Mouse (Mus musculus): ENCODE results near the gene Olfr1420. TPM values are rescaled to one million over a fixed set of nuclear protein-coding genes. Genes with fewer than 3 reads are reported as not detected.
"Not testable (repeated sequence)": the region's sequence is repeated elsewhere in the genome, so short reads cannot be mapped to it uniquely, and the experiment has no call there.

The Olfr1420 gene
- total RNA-seq, 1 experiment = not detected

DNA sequence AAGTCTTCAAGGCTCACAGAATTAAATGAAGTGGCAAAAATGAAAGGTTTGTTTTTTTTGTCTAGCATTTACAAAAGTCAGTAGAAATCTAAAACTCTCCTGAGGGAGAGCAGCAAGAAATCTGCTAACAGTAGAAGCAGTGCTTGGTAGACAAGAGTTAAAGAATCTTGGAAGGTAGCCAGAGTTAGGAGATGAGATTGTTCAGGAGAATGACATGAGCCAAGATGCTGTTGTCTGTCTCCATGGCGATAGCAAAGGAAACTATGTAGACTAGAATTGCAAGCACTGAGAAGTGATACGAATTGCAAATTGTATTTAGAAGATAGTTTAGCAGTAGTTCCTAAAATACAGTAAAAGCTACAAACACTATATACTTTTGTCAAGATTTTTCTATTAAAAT is 29.4 kb downstream of the Olfr1420 start:
- H3K9me3 ChIP-seq (ENCODE audit: control insufficient read depth, insufficient read depth, low read depth, low read length) = no peaks in the 10 kb centered on the region
- in situ Hi-C loops (cut with MboI; ENCODE audit: low sequenced_read_pairs in 2 of 2, unreplicated experiment in 2 of 2) = no loop called here
- DNase-seq (ENCODE audit: low read depth, low spot score) = no peak
- H3K9ac ChIP-seq (ENCODE audit: insufficient read depth, low read depth, low read length, poor library complexity, severe bottlenecking) = no peak overlapping the region
- peaks cover 10% of the 10 kb centered on the region for H3K36me3 ChIP-seq (ENCODE audit: control insufficient read depth, insufficient read depth, low read length, poor library complexity, severe bottlenecking)
- H3K4me3 ChIP-seq (ENCODE audit: insufficient read depth in 1 of 2, low read depth in 1 of 2, low read length in 2 of 2, poor library complexity in 1 of 2, severe bottlenecking in 1 of 2) = no peak overlapping the region
- no peak overlapping the region for H3K27ac ChIP-seq (ENCODE audit: insufficient read depth, low read depth, low read length, poor library complexity, severe bottlenecking)
- no peak for TF ChIP-seq ZC3H11A (IDR thresholded peaks at IDR 0.05; ENCODE audit: borderline replicate concordance, low read depth, low read length)
- no peak for TF ChIP-seq HCFC1 (IDR thresholded peaks at IDR 0.05; ENCODE audit: borderline replicate concordance, insufficient read depth, low read length)
- no peak for TF ChIP-seq MAFK (IDR thresholded peaks at IDR 0.05; ENCODE audit: insufficient read depth, low read depth, low read length)
- no peak for TF ChIP-seq ZNF384 (IDR thresholded peaks at IDR 0.05; ENCODE audit: low read depth, low read length)
- no peak for TF ChIP-seq CHD2 (IDR thresholded peaks at IDR 0.05; ENCODE audit: low read depth, low read length)
- no peaks in the 10 kb centered on the region; a peak in 2 of 4 replicates for H3K4me1 ChIP-seq (ENCODE audit: control insufficient read depth in 2 of 2, insufficient read depth in 2 of 2, low read length in 2 of 2, poor library complexity in 1 of 2)

- Histone ChIP-seq H3K9me3 (ENCODE audit: control insufficient read depth, insufficient read depth, low read depth, low read length) (no peaks in the 10 kb centered on the region), H3K27ac (ENCODE audit: insufficient read depth, low read depth, low read length, poor library complexity, severe bottlenecking) (no peak overlapping the region), H3K36me3 (ENCODE audit: control insufficient read depth, insufficient read depth, low read length, poor library complexity, severe bottlenecking) (peaks cover 27% of the 10 kb centered on the region), H3K9ac (ENCODE audit: insufficient read depth, low read depth, low read length, poor library complexity, severe bottlenecking) (no peak overlapping the region), H3K4me1 (ENCODE audit: control insufficient read depth in 2 of 2, insufficient read depth in 2 of 2, low read length in 2 of 2, poor library complexity in 1 of 2) (no peaks in the 10 kb centered on the region), H3K4me3 (ENCODE audit: insufficient read depth in 1 of 2, low read depth in 1 of 2, low read length in 2 of 2, poor library complexity in 1 of 2, severe bottlenecking in 1 of 2) (no peak overlapping the region)
- TF ChIP-seq CHD2 (IDR thresholded peaks at IDR 0.05; ENCODE audit: low read depth, low read length) (no peak), ZNF384 (IDR thresholded peaks at IDR 0.05; ENCODE audit: low read depth, low read length) (no peak), HCFC1 (IDR thresholded peaks at IDR 0.05; ENCODE audit: borderline replicate concordance, insufficient read depth, low read length) (no peak), ZC3H11A (IDR thresholded peaks at IDR 0.05; ENCODE audit: borderline replicate concordance, low read depth, low read length) (no peak), MAFK (IDR thresholded peaks at IDR 0.05; ENCODE audit: insufficient read depth, low read depth, low read length) (no peak)
- in situ Hi-C loops (cut with MboI; ENCODE audit: low sequenced_read_pairs in 2 of 2, unreplicated experiment in 2 of 2) = no loop called here
- no peak for DNase-seq (ENCODE audit: low read depth, low spot score)
Measured at GRCm38 (mm10) chr19:11922068-11922467, 35.7 kb downstream of the Olfr1420 start.

DNA sequence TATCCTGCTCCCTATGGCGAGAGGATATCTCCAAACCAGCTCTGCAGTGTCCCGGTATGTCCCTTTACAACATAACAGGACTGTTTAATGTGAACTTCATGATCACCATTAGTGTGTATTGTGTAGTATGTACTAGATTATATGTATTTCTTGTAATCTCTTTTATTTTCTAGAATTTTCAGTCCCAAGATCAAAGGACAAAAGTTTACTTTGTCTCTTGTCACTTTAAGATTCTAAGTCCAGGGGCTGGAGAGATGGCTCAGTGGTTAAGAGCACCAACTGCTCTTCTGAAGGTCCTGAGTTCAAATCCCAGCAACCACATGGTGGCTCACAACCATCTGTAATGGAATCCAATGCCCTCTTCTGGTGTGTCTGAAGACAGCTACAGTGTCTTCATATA is 36.1 kb downstream of the Olfr1420 start:
- DNase-seq (ENCODE audit: low read depth, low spot score); H3K27ac ChIP-seq (ENCODE audit: insufficient read depth, low read depth, low read length, poor library complexity, severe bottlenecking); H3K4me3 ChIP-seq (ENCODE audit: insufficient read depth in 1 of 2, low read depth in 1 of 2, low read length in 2 of 2, poor library complexity in 1 of 2, severe bottlenecking in 1 of 2); in situ Hi-C loops (cut with MboI; ENCODE audit: low sequenced_read_pairs in 2 of 2, unreplicated experiment in 2 of 2); H3K4me1 ChIP-seq (ENCODE audit: control insufficient read depth in 2 of 2, insufficient read depth in 2 of 2, low read length in 2 of 2, poor library complexity in 1 of 2); H3K9ac ChIP-seq (ENCODE audit: insufficient read depth, low read depth, low read length, poor library complexity, severe bottlenecking); H3K9me3 ChIP-seq (ENCODE audit: control insufficient read depth, insufficient read depth, low read depth, low read length): not testable (repeated sequence)
- peaks cover 27% of the 10 kb centered on the region for H3K36me3 ChIP-seq (ENCODE audit: control insufficient read depth, insufficient read depth, low read length, poor library complexity, severe bottlenecking)

- H3K4me3 ChIP-seq (ENCODE audit: insufficient read depth in 1 of 2, low read depth in 1 of 2, low read length in 2 of 2, poor library complexity in 1 of 2, severe bottlenecking in 1 of 2) = no peak overlapping the region
- H3K36me3 ChIP-seq (ENCODE audit: control insufficient read depth, insufficient read depth, low read length, poor library complexity, severe bottlenecking) = peaks cover 25% of the 10 kb centered on the region
- no peak for DNase-seq (ENCODE audit: low read depth, low spot score)
- TF ChIP-seq ZC3H11A (IDR thresholded peaks at IDR 0.05; ENCODE audit: borderline replicate concordance, low read depth, low read length) (no peak), CHD2 (IDR thresholded peaks at IDR 0.05; ENCODE audit: low read depth, low read length) (no peak), HCFC1 (IDR thresholded peaks at IDR 0.05; ENCODE audit: borderline replicate concordance, insufficient read depth, low read length) (no peak), ZNF384 (IDR thresholded peaks at IDR 0.05; ENCODE audit: low read depth, low read length) (no peak)
- H3K9me3 ChIP-seq (ENCODE audit: control insufficient read depth, insufficient read depth, low read depth, low read length) = no peaks in the 10 kb centered on the region
- H3K27ac ChIP-seq (ENCODE audit: insufficient read depth, low read depth, low read length, poor library complexity, severe bottlenecking) = no peak overlapping the region
- no peak overlapping the region for H3K9ac ChIP-seq (ENCODE audit: insufficient read depth, low read depth, low read length, poor library complexity, severe bottlenecking)
- no peaks in the 10 kb centered on the region for H3K4me1 ChIP-seq (ENCODE audit: control insufficient read depth in 2 of 2, insufficient read depth in 2 of 2, low read length in 2 of 2, poor library complexity in 1 of 2)
- in situ Hi-C loops (cut with MboI; ENCODE audit: low sequenced_read_pairs in 2 of 2, unreplicated experiment in 2 of 2) = no loop called here
Measured at GRCm38 (mm10) chr19:11926380-11926779, 40.0 kb downstream of the Olfr1420 start.

DNA sequence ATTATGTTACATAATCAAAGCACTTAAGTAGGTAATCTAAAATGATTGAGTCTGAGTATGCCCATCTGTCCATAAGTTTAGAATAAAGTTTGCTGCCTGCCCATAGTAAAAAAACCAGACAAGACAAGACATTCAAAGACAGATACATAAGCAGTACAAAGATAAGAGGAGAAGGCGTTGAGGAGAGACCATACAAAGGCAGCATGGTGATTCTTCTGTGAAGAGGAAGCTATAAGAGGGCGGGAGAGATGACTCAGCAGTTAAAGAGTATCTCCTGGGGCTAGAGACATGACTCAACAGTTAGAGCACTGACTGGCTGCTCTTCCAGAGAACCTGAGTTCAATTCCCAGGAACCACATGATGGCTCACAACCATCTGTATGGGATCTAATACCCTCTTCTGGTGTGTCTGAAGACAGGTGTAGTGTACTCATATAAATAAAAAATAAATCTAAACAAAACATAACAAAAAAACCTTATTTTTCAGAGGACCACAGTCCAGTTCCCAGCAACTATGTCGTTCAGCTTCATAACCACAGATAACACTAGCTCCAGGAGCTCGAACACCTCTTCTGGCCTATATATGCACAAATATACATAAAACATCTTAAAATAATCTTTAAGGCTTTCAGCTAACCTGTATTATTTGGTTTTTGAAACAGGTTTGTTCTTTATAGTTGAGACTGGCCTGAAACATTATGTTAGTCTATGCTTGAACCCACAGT is 41.8 kb downstream of the Olfr1420 start:
- no peaks in the 10 kb centered on the region for H3K9me3 ChIP-seq (ENCODE audit: control insufficient read depth, insufficient read depth, low read depth, low read length)
- in situ Hi-C loops (cut with MboI; ENCODE audit: low sequenced_read_pairs in 2 of 2, unreplicated experiment in 2 of 2) = no loop called here
- no peak overlapping the region for H3K9ac ChIP-seq (ENCODE audit: insufficient read depth, low read depth, low read length, poor library complexity, severe bottlenecking)
- no peak overlapping the region for H3K27ac ChIP-seq (ENCODE audit: insufficient read depth, low read depth, low read length, poor library complexity, severe bottlenecking)
- TF ChIP-seq MAFK (IDR thresholded peaks at IDR 0.05; ENCODE audit: insufficient read depth, low read depth, low read length) (peak; percentile 91), HCFC1 (IDR thresholded peaks at IDR 0.05; ENCODE audit: borderline replicate concordance, insufficient read depth, low read length) (no peak)
- H3K4me3 ChIP-seq (ENCODE audit: insufficient read depth in 1 of 2, low read depth in 1 of 2, low read length in 2 of 2, poor library complexity in 1 of 2, severe bottlenecking in 1 of 2) = no peak overlapping the region
- peaks cover 35% of the 10 kb centered on the region for H3K36me3 ChIP-seq (ENCODE audit: control insufficient read depth, insufficient read depth, low read length, poor library complexity, severe bottlenecking)
- no peaks in the 10 kb centered on the region for H3K4me1 ChIP-seq (ENCODE audit: control insufficient read depth in 2 of 2, insufficient read depth in 2 of 2, low read length in 2 of 2, poor library complexity in 1 of 2)
- peak; percentile 21 for DNase-seq (ENCODE audit: low read depth, low spot score)

DNA sequence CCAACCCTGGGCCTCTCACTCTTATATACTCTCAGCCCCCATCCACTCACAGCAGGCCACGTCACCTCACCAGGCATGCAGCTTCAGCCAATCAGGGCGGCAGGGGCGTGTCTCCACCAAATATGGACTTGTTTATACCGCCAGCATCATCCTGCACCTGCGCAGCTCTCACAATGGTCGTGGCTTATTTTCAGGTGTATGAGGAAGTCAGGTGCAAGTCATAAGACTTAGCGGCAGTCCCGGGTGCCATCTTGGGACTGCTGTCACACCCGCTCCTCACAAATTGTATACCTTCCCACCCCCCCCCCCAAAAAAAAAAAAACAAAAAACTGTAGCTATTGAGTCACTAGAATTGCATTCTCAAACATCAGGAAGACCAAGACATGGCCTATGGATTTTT is 60.1 kb downstream of the Olfr1420 start:
- not testable (repeated sequence) for H3K4me1 ChIP-seq (ENCODE audit: control insufficient read depth in 2 of 2, insufficient read depth in 2 of 2, low read length in 2 of 2, poor library complexity in 1 of 2)

More for the DNA sequence above, 60.1 kb downstream of the Olfr1420 start:
- DNase-seq (ENCODE audit: low read depth, low spot score); H3K4me3 ChIP-seq (ENCODE audit: insufficient read depth in 1 of 2, low read depth in 1 of 2, low read length in 2 of 2, poor library complexity in 1 of 2, severe bottlenecking in 1 of 2); in situ Hi-C loops (cut with MboI; ENCODE audit: low sequenced_read_pairs in 2 of 2, unreplicated experiment in 2 of 2); H3K9ac ChIP-seq (ENCODE audit: insufficient read depth, low read depth, low read length, poor library complexity, severe bottlenecking); H3K9me3 ChIP-seq (ENCODE audit: control insufficient read depth, insufficient read depth, low read depth, low read length); H3K27ac ChIP-seq (ENCODE audit: insufficient read depth, low read depth, low read length, poor library complexity, severe bottlenecking): not testable (repeated sequence)
- peaks cover 10% of the 10 kb centered on the region for H3K36me3 ChIP-seq (ENCODE audit: control insufficient read depth, insufficient read depth, low read length, poor library complexity, severe bottlenecking)
